Mouse (Mus musculus) heart, embryonic 13.5 days (tissue): ENCODE results near the gene Pkdcc. TPM values are rescaled to one million over a fixed set of nuclear protein-coding genes. Genes with fewer than 3 reads are reported as not detected.

Source experiments
- ATAC-seq: fragments of 200-750 bp; cut with Nextera tagmentation; 2 replicates; pipeline ENCODE4 v1.8.0; 2017; ENCODE audit warnings: moderate TSS enrichment; ENCODE audit not compliant: insufficient number of reproducible peaks, low FRiP score, low TSS enrichment; ENCODE audit errors: extremely low read depth
- H3K27ac ChIP-seq: fragments of 300-500 bp; sonication (generic); replicated peaks from 2 replicates; pipeline ENCODE4 v1.5.1; 2015; ENCODE audit warnings: moderate library complexity, mild to moderate bottlenecking, inconsistent platforms
- H3K27me3 ChIP-seq: fragments of 300-500 bp; sonication (generic); replicated peaks from 2 replicates; pipeline ENCODE4 v1.6.1; 2015; ENCODE audit warnings: mild to moderate bottlenecking, inconsistent platforms
- H3K36me3 ChIP-seq: fragments of 300-500 bp; sonication (generic); 2 replicates; pipeline ENCODE4 v1.6.1; 2015; ENCODE audit warnings: mild to moderate bottlenecking, inconsistent platforms
- H3K4me1 ChIP-seq: fragments of 300-500 bp; sonication (generic); 2 replicates; pipeline ENCODE4 v1.6.1; 2015; ENCODE audit warnings: inconsistent platforms
- H3K4me2 ChIP-seq: fragments of 300-500 bp; sonication (generic); 2 replicates; pipeline ENCODE4 v1.6.1; 2015; ENCODE audit warnings: inconsistent platforms, mild to moderate bottlenecking, moderate library complexity
- H3K4me3 ChIP-seq: fragments of 300-500 bp; sonication (generic); 2 replicates; pipeline ENCODE4 v1.5.1; 2015; ENCODE audit warnings: moderate library complexity, mild to moderate bottlenecking, inconsistent platforms
- H3K9ac ChIP-seq: fragments of 300-500 bp; sonication (generic); 2 replicates; pipeline ENCODE4 v1.6.1; 2015; ENCODE audit warnings: inconsistent platforms, mild to moderate bottlenecking, moderate library complexity
- H3K9me3 ChIP-seq: fragments of 300-500 bp; sonication (generic); 2 replicates; pipeline ENCODE4 v1.6.1; 2016; ENCODE audit warnings: inconsistent platforms
- WGBS: fragments of 180-500 bp; shearing (Covaris S2); methylation state at CpG from one replicate; pipeline ENCODE4 v1.1.7; 2015; ENCODE audit warnings: mixed read lengths; 5-methylcytosine and 5-hydroxymethylcytosine counted together
- polyA plus RNA-seq: library from polyadenylated mRNA; unstranded; fragments of >200 nt; fragmentation: Nextera tagmentation; extraction: Ambion mirVana; gene quantifications from 2 replicates; pipeline ENCODE4 v1.2.1, GENCODE M21; 2015

The Pkdcc gene
- polyA plus RNA-seq, 1 experiment from 2014 or later = 10.1 TPM

GRCm38 (mm10) chr17:83187751-83188565 is 27.1 kb upstream of the Pkdcc start:
- Histone ChIP-seq H3K4me2 (no peak overlapping the region), H3K27ac (no peak overlapping the region), H3K27me3 (no peaks in the 10 kb centered on the region), H3K4me3 (no peak overlapping the region), H3K9ac (no peak overlapping the region), H3K36me3 (no peaks in the 10 kb centered on the region), H3K4me1 (peaks cover 15% of the 10 kb centered on the region), H3K9me3 (0 out of 2 replicates have a peak, but pooled peaks cover 6% of the 10 kb centered on the region)
- no peak for ATAC-seq
- 56% methylated on average over 11 of the region's 11 CpGs for WGBS

- H3K27me3 ChIP-seq = no peaks in the 10 kb centered on the region
- H3K4me3 ChIP-seq = no peak overlapping the region
- 57% methylated on average over 9 of the region's 9 CpGs for WGBS
- no peak overlapping the region for H3K4me2 ChIP-seq
- H3K27ac ChIP-seq = no peak overlapping the region
- no peak overlapping the region for H3K9ac ChIP-seq
- no peak for ATAC-seq
- no peaks in the 10 kb centered on the region for H3K36me3 ChIP-seq
- H3K9me3 ChIP-seq = no peaks in the 10 kb centered on the region
- H3K4me1 ChIP-seq = peaks cover 19% of the 10 kb centered on the region
These were observed 24.3 kb upstream of the Pkdcc start for GRCm38 (mm10) chr17:83190810-83191209.

- Histone ChIP-seq H3K36me3 (no peaks in the 10 kb centered on the region), H3K9ac (no peak overlapping the region), H3K4me1 (peaks cover 47% of the 10 kb centered on the region), H3K4me3 (no peak overlapping the region), H3K4me2 (no peak overlapping the region), H3K27me3 (no peaks in the 10 kb centered on the region), H3K27ac (no peak overlapping the region), H3K9me3 (no peaks in the 10 kb centered on the region)
- WGBS = 57% methylated on average over 4 of the region's 4 CpGs
- no peak for ATAC-seq
These were observed 20.6 kb upstream of the Pkdcc start for GRCm38 (mm10) chr17:83194491-83194890.

GRCm38 (mm10) chr17:83197361-83197923 is 17.6 kb upstream of the Pkdcc start:
- H3K27ac ChIP-seq = peak overlapping the region; percentile 77
- H3K36me3 ChIP-seq = no peaks in the 10 kb centered on the region
- ATAC-seq = peak; percentile 48; the same call in 1 of the 2 replicates
- H3K27me3 ChIP-seq = no peaks in the 10 kb centered on the region
- no peak overlapping the region for H3K4me3 ChIP-seq
- no peak overlapping the region for H3K4me2 ChIP-seq
- H3K9ac ChIP-seq = no peak overlapping the region
- 22% methylated on average over 4 of the region's 4 CpGs for WGBS
- peaks cover 63% of the 10 kb centered on the region for H3K4me1 ChIP-seq
- no peaks in the 10 kb centered on the region for H3K9me3 ChIP-seq

GRCm38 (mm10) chr17:83200469-83200868 is 14.6 kb upstream of the Pkdcc start:
- no peak overlapping the region for H3K4me3 ChIP-seq
- H3K9me3 ChIP-seq = no peaks in the 10 kb centered on the region
- no peak overlapping the region for H3K4me2 ChIP-seq
- no peak overlapping the region for H3K27ac ChIP-seq
- ATAC-seq = no peak
- no peaks in the 10 kb centered on the region for H3K27me3 ChIP-seq
- H3K9ac ChIP-seq = no peak overlapping the region
- 84% methylated on average over 5 of the region's 5 CpGs for WGBS
- peaks cover 77% of the 10 kb centered on the region for H3K4me1 ChIP-seq
- H3K36me3 ChIP-seq = no peaks in the 10 kb centered on the region

GRCm38 (mm10) chr17:83201257-83201656 is 13.8 kb upstream of the Pkdcc start:
- Histone ChIP-seq H3K27me3 (no peaks in the 10 kb centered on the region), H3K9ac (peak overlapping the region; percentile 15; the same call in 1 of the 2 replicates), H3K4me2 (no peak overlapping the region), H3K4me3 (no peak overlapping the region), H3K27ac (no peak overlapping the region), H3K36me3 (no peaks in the 10 kb centered on the region), H3K4me1 (peaks cover 70% of the 10 kb centered on the region), H3K9me3 (no peaks in the 10 kb centered on the region)
- WGBS = 28% methylated on average over 6 of the region's 6 CpGs
- no peak for ATAC-seq

GRCm38 (mm10) chr17:83203692-83204383 is 11.3 kb upstream of the Pkdcc start:
- H3K9me3 ChIP-seq = no peaks in the 10 kb centered on the region
- no peak overlapping the region for H3K4me3 ChIP-seq
- ATAC-seq = no peak
- no peak overlapping the region for H3K9ac ChIP-seq
- no peak overlapping the region for H3K4me2 ChIP-seq
- no peaks in the 10 kb centered on the region for H3K27me3 ChIP-seq
- no peaks in the 10 kb centered on the region for H3K36me3 ChIP-seq
- peaks cover 44% of the 10 kb centered on the region for H3K4me1 ChIP-seq
- WGBS = 55% methylated on average over 8 of the region's 8 CpGs
- H3K27ac ChIP-seq = no peak overlapping the region

- H3K9ac ChIP-seq = no peak overlapping the region
- H3K4me3 ChIP-seq = no peak overlapping the region
- H3K4me2 ChIP-seq = no peak overlapping the region
- no peaks in the 10 kb centered on the region; the same call in 1 of the 2 replicates for H3K36me3 ChIP-seq
- H3K4me1 ChIP-seq = peaks cover 21% of the 10 kb centered on the region
- WGBS = 79% methylated on average over 3 of the region's 3 CpGs
- no peaks in the 10 kb centered on the region for H3K9me3 ChIP-seq
- H3K27ac ChIP-seq = no peak overlapping the region
- no peaks in the 10 kb centered on the region for H3K27me3 ChIP-seq
- ATAC-seq = no peak
These were observed 7.8 kb upstream of the Pkdcc start for GRCm38 (mm10) chr17:83207296-83207695.

- H3K9me3 ChIP-seq = no peaks in the 10 kb centered on the region
- H3K27ac ChIP-seq = no peak overlapping the region
- no peak overlapping the region for H3K4me2 ChIP-seq
- H3K4me3 ChIP-seq = no peak overlapping the region
- 53% methylated on average over 2 of the region's 2 CpGs for WGBS
- peaks cover 22% of the 10 kb centered on the region for H3K4me1 ChIP-seq
- H3K9ac ChIP-seq = no peak overlapping the region
- no peaks in the 10 kb centered on the region for H3K27me3 ChIP-seq
- no peaks in the 10 kb centered on the region; the same call in 1 of the 2 replicates for H3K36me3 ChIP-seq
- no peak for ATAC-seq
These were observed 6.6 kb upstream of the Pkdcc start for GRCm38 (mm10) chr17:83208455-83208854.

GRCm38 (mm10) chr17:83210531-83210930 is 4.6 kb upstream of the Pkdcc start:
- no peak overlapping the region for H3K4me3 ChIP-seq
- no peak overlapping the region for H3K4me2 ChIP-seq
- H3K36me3 ChIP-seq = no peaks in the 10 kb centered on the region; the same call in 1 of the 2 replicates
- H3K4me1 ChIP-seq = peaks cover 19% of the 10 kb centered on the region
- ATAC-seq = no peak
- no peaks in the 10 kb centered on the region for H3K27me3 ChIP-seq
- no peak overlapping the region for H3K27ac ChIP-seq
- no peaks in the 10 kb centered on the region for H3K9me3 ChIP-seq
- WGBS = 59% methylated on average over 5 of the region's 5 CpGs
- H3K9ac ChIP-seq = no peak overlapping the region

- ATAC-seq = no peak
- Histone ChIP-seq H3K4me1 (peaks cover 20% of the 10 kb centered on the region), H3K36me3 (no peaks in the 10 kb centered on the region; the same call in 1 of the 2 replicates), H3K4me2 (no peak overlapping the region), H3K9ac (no peak overlapping the region), H3K9me3 (no peaks in the 10 kb centered on the region), H3K27ac (no peak overlapping the region), H3K27me3 (no peaks in the 10 kb centered on the region), H3K4me3 (no peak overlapping the region)
- WGBS = 83% methylated on average over 10 of the region's 10 CpGs
These were observed 3.9 kb upstream of the Pkdcc start for GRCm38 (mm10) chr17:83211196-83211595.
